Mouse (Mus musculus) erythroblast, embryonic 14.5 days (primary cell): ENCODE data around the gene Zfp106.

Experiments
- GATA1 ChIP-seq: IDR thresholded peaks from 2 replicates; pipeline ENCODE4 v1.6.1; 2012; ENCODE audit warnings: low read length, inconsistent platforms, mixed read lengths
- TAL1 ChIP-seq: IDR thresholded peaks from 3 replicates; pipeline ENCODE4 v1.6.1; 2012; ENCODE audit warnings: low read length, inconsistent platforms, mixed read lengths

- TF ChIP-seq TAL1 (no peak), GATA1 (no peak)
Measured at GRCm38 (mm10) chr2:120539778-120540208, 23.9 kb downstream of the Zfp106 start.
